8 mouse cellular contexts compared by ENCODE assay signal in the genomic region with DNA sequence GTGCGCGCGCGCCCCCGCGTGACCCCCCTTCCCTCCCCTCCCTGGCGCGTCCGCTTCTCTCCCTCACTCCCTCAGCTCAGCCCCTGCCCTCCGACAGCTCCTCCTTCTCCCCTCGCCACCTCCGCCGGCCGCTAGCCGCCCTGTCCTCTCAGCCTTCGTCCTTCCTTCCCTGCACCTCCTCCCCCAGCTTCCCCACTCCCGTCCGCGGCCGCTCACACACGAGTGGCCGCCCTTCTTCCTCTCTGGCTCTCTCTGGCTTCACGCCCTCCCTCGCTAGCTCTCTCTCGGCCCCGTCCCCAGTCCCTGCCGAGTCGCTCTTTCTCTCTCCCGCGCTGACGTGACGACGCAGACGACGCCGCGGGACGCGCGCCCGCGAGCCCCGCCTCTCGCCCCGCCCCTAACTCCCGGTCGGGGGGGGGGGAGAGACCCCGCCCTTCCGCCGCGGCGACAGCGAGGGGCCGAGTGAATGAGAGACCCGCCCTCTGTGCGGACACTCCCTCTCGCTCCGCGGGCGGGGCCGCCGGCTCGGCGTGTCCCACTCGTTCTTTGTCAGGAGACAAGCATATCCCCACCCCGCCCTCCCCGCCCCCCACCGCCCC. TPM values are rescaled to one million over a fixed set of nuclear protein-coding genes. Genes with fewer than 3 reads are reported as not detected.
DNase-seq lines count a peak whose midpoint lies in the region; ATAC-seq lines count a peak whose summit lies in the region.
"Not testable (repeated sequence)": the region's sequence is repeated elsewhere in the genome, so short reads cannot be mapped to it uniquely, and the experiment has no call there.

A gene (minus strand): TSS at position 345 of the 599 bp plus-strand sequence.

- ATAC-seq in erythroid progenitor cell, adult 5-6 weeks (replicated peaks; ENCODE audit: low FRiP score, poor library complexity, severe bottlenecking), result peak; percentile 87
- ATAC-seq in heart, embryonic 13.5 days (ENCODE audit: extremely low read depth, insufficient number of reproducible peaks, low FRiP score, low TSS enrichment), result peak; percentile 90
- peak; percentile 90 for ATAC-seq in liver, embryonic 12.5 days
- peak; percentile 94 for ATAC-seq in stomach, embryonic 15.5 days (ENCODE audit: insufficient read depth, low FRiP score, low read depth)

- not testable (repeated sequence) for H3K9me3 ChIP-seq in heart, embryonic 13.5 days; liver, embryonic 12.5 days (replicated peaks); stomach, embryonic 15.5 days

- DNase-seq in CD4-positive helper T cell, adult 2 months (ENCODE audit: low read depth, low spot score), result peak; percentile 97
- DNase-seq in brain, embryonic 18.5 days (ENCODE audit: low read depth, low spot score), result peak; percentile 92
- DNase-seq in kidney, postnatal 10 days, result peak; percentile 96
- peak; percentile 88 to 89 for DNase-seq in natural killer cell, adult 2 months (ENCODE audit: low spot score in 2 of 2)

- H3K4me1 ChIP-seq in heart, embryonic 13.5 days, result peaks cover 33% of the 10 kb centered on the region
- H3K4me1 ChIP-seq in liver, embryonic 12.5 days, result peaks cover 30% of the 10 kb centered on the region
- H3K4me1 ChIP-seq in stomach, embryonic 15.5 days, result not testable (repeated sequence)

- peaks cover 25% of the 10 kb centered on the region for H3K36me3 ChIP-seq in heart, embryonic 13.5 days
- peaks cover 28% of the 10 kb centered on the region for H3K36me3 ChIP-seq in liver, embryonic 12.5 days
- not testable (repeated sequence) for H3K36me3 ChIP-seq in stomach, embryonic 15.5 days

- under 1% methylated on average over 38 of the region's 68 CpGs for WGBS in heart, embryonic 13.5 days
- WGBS in liver, embryonic 12.5 days (ENCODE audit: insufficient replicate concordance), result under 1% methylated on average over 52 of the region's 68 CpGs
- WGBS in stomach, embryonic 15.5 days, result under 1% methylated on average over 51 of the region's 68 CpGs

- H3K9ac ChIP-seq in heart, embryonic 13.5 days, result peak within 1 kb of the TSS; percentile 98
- peak within 1 kb of the TSS; percentile 99 for H3K9ac ChIP-seq in liver, embryonic 12.5 days
- peak within 1 kb of the TSS; percentile 98 for H3K9ac ChIP-seq in stomach, embryonic 15.5 days

- H3K27me3 ChIP-seq in heart, embryonic 13.5 days (replicated peaks); stomach, embryonic 15.5 days (replicated peaks): not testable (repeated sequence)
- H3K27me3 ChIP-seq in liver, embryonic 12.5 days (replicated peaks), result peaks cover 16% of the 10 kb centered on the region

- H3K27ac ChIP-seq in heart, embryonic 13.5 days (replicated peaks), result peak within 1 kb of the TSS; percentile 99
- peak within 1 kb of the TSS; percentile 97 for H3K27ac ChIP-seq in liver, embryonic 12.5 days
- peak within 1 kb of the TSS; percentile 98 for H3K27ac ChIP-seq in stomach, embryonic 15.5 days

- H3K4me3 ChIP-seq in heart, embryonic 13.5 days, result peak within 1 kb of the TSS; percentile 93
- peak within 1 kb of the TSS; percentile 97 for H3K4me3 ChIP-seq in liver, embryonic 12.5 days
- peak within 1 kb of the TSS; percentile 99 for H3K4me3 ChIP-seq in stomach, embryonic 15.5 days (replicated peaks)

- H3K4me2 ChIP-seq in heart, embryonic 13.5 days, result peak within 1 kb of the TSS; percentile 87
- peak within 1 kb of the TSS; percentile 95 for H3K4me2 ChIP-seq in liver, embryonic 12.5 days
- peak within 1 kb of the TSS; percentile 68 for H3K4me2 ChIP-seq in stomach, embryonic 15.5 days

RNA-seq across cellular contexts. Expression of the gene that starts here (rescaled TPM):
- total RNA-seq in erythroid progenitor cell, adult 5-6 weeks (2015; ENCODE audit: low replicate concordance), result 80.0 and 119 TPM in 2 replicates
- total RNA-seq in erythroid progenitor cell, adult 5-6 weeks (2017; ENCODE audit: low replicate concordance), result 69.6 and 108 TPM in 2 replicates
- polyA plus RNA-seq in heart, embryonic 13.5 days (2015; fragmentation: Nextera tagmentation; extraction: Ambion mirVana), result 51.9 and 53.3 TPM in 2 replicates
- 77.0 and 79.0 TPM in 2 replicates for polyA plus RNA-seq in liver, embryonic 12.5 days (2016; fragmentation: Nextera tagmentation; extraction: Ambion mirVana)
- polyA plus RNA-seq in stomach, embryonic 15.5 days (2015; fragmentation: Nextera tagmentation; extraction: Ambion mirVana), result 88.7 and 93.1 TPM in 2 replicates

Comparison
In these comparisons a context has a peak if more than half of its experiments do, and no peak if none do; other contexts are left out.
1. Peak in every context shown above with its lines: DNase-seq, ATAC-seq, H3K4me3 ChIP-seq and H3K27ac ChIP-seq.